Mouse (Mus musculus) ES-Bruce4 (cell line): ENCODE measurements around the gene Tas1r1.

ENCODE experiments used
- CTCF ChIP-seq: IDR thresholded peaks from one replicate; pipeline ENCODE4 v1.8.1; 2011; ENCODE audit warnings: low read depth, low read length
- EP300 ChIP-seq: IDR thresholded peaks from 2 replicates; pipeline ENCODE4 v1.6.1; 2011; ENCODE audit warnings: low read depth, low read length; ENCODE audit not compliant: insufficient read depth
- POLR2A ChIP-seq: IDR thresholded peaks from one replicate; pipeline ENCODE4 v1.8.1; 2011; ENCODE audit warnings: low read length; ENCODE audit not compliant: insufficient read depth

DNA sequence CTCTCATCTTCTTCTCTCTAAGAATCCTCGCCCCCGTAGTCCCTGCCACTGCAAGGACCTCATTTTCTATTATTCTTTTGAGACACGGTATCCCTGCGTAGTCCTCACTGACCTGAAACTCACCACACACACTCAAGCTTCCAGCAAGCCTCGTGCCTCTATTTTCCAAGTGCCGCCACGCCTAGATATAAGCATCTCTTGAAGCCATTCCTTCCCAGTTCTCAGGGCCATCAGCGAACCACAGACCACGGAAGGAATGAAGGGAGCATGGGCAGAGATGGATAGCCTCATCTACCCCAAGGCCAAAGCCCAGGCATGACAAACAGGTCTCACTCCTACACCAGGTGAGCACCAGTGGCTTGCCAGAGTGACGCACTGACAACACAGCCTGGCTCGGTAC, 13.8 kb downstream of the Tas1r1 start:
- TF ChIP-seq POLR2A = no peak
- no peak for TF ChIP-seq CTCF
- no peak for TF ChIP-seq EP300
